Mouse (Mus musculus): ENCODE measurements around the gene Epc2. TPM values are rescaled to one million over a fixed set of nuclear protein-coding genes. Genes with fewer than 3 reads are reported as not detected.

Gene Epc2
- 3.7 TPM in 2 replicates for polyA plus RNA-seq (2015; fragmentation: Nextera tagmentation; extraction: Ambion mirVana)

DNA sequence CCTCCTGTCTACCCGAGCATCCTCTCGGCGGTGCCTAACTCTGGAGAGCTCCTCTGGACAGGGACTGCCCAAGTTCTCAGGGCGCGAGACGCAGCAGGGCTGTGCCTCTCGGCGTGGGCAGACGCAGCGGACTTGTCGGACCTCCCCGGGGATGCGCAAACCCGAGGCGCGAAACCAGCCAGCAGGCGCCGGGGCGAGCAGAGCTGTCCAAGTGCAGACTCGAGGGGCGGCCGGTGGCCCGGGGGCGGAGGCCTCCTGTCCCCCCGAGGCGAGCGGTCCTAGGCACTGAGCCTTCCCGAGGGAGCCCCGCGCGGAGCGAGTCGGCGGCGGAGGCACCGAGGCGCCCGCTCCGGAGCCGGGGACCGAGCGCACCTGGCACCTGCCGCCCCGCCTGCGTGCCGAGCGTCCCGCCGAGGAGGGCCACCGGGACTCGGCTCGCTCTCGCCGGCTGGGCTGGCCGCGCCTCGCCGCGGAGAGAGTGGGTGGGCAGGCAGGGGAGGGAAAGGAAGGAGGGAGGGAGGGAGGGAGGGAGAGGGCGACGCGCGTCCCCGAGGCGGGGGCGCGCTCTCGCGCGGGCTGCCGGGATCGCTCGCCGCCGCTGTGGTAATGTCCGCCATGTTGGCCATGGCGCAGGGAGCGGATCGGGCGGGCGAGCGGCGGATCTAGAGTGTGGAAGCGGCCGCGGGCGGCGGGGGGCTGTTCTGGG lies at the start of gene Epc2:
Gene Epc2 (plus strand): TSS at position 556 of the 706 bp plus-strand sequence.
- peak; percentile 83 for ATAC-seq
- no peaks in the 10 kb centered on the region for H3K4me1 ChIP-seq (replicated peaks; ENCODE audit: control insufficient read depth, insufficient read depth, low read length)
- under 1% methylated on average over 59 of the region's 88 CpGs for WGBS
- H3K27me3 ChIP-seq (replicated peaks; ENCODE audit: control insufficient read depth, insufficient read depth, low read length): no peaks in the 10 kb centered on the region
- peak within 1 kb of the TSS; percentile 97 for H3K9ac ChIP-seq (ENCODE audit: low read depth, low read length)
- peak within 1 kb of the TSS; percentile 97 for H3K4me2 ChIP-seq (replicated peaks; ENCODE audit: low read depth)
- H3K27ac ChIP-seq (ENCODE audit: low read depth, low read length): peak within 1 kb of the TSS; percentile 99
- H3K9me3 ChIP-seq (ENCODE audit: control insufficient read depth): no peaks in the 10 kb centered on the region
- peak within 1 kb of the TSS; percentile 92 for H3K4me3 ChIP-seq (ENCODE audit: low read depth, low read length)
- H3K36me3 ChIP-seq (ENCODE audit: control insufficient read depth, insufficient read depth): no peaks in the 10 kb centered on the region
- peak; percentile 10; the same call in 1 of the 2 replicates for TF ChIP-seq CTCF (IDR thresholded peaks at IDR 0.05; ENCODE audit: low read depth)

DNA sequence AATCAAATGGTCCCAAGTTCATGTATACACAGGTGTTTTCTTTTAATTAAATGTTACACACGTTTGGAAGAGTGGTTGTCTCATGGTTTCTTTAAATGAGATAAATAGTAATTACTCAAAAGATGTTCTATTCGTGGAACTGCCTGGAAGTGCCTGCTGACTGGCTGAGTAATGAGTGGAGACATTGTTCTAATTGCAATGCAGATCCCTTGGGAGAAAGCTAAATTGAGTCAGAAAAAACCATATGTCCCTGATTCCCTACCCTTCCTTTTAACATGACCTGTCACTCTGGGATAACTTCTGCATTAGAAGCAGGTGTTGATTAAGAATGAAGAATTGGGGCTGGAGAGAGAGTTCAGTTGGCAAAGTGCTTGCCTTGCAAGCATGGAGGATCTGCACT lies 45.3 kb upstream of the Epc2 start:
- Histone ChIP-seq H3K9me3 (ENCODE audit: control insufficient read depth) (no peaks in the 10 kb centered on the region), H3K4me2 (replicated peaks; ENCODE audit: low read depth) (no peak overlapping the region), H3K4me1 (replicated peaks; ENCODE audit: control insufficient read depth, insufficient read depth, low read length) (no peaks in the 10 kb centered on the region), H3K27me3 (replicated peaks; ENCODE audit: control insufficient read depth, insufficient read depth, low read length) (no peaks in the 10 kb centered on the region), H3K4me3 (ENCODE audit: low read depth, low read length) (no peak overlapping the region), H3K9ac (ENCODE audit: low read depth, low read length) (no peak overlapping the region), H3K36me3 (ENCODE audit: control insufficient read depth, insufficient read depth) (no peaks in the 10 kb centered on the region), H3K27ac (ENCODE audit: low read depth, low read length) (no peak overlapping the region)
- no peak for TF ChIP-seq CTCF (IDR thresholded peaks at IDR 0.05; ENCODE audit: low read depth)
- 44% methylated on average over 2 of the region's 2 CpGs for WGBS
- ATAC-seq: no peak

DNA sequence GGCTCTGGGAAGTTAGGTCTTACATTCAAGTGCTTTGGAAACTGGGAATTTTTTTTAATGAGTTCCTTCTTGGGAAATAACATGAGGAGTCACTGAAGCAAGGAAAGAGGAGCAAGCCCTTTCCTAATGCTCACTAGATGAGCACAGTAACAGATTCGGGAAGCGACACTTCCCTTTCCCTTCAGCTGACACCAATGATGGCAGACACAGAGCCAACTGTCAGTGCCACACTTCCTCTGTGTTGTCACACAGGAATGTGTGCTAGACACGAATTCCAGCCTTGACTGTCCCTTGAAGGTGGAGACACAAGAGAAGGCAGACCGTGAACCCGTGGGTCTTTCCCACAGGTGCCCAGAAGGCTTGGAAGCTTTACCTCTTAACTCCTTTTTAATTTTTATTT lies 39.6 kb upstream of the Epc2 start:
- no peak overlapping the region for H3K4me2 ChIP-seq (replicated peaks; ENCODE audit: low read depth)
- no peaks in the 10 kb centered on the region for H3K36me3 ChIP-seq (ENCODE audit: control insufficient read depth, insufficient read depth)
- H3K9ac ChIP-seq (ENCODE audit: low read depth, low read length): no peak overlapping the region
- no peak for TF ChIP-seq CTCF (IDR thresholded peaks at IDR 0.05; ENCODE audit: low read depth)
- no peak overlapping the region for H3K27ac ChIP-seq (ENCODE audit: low read depth, low read length)
- no peak overlapping the region for H3K4me3 ChIP-seq (ENCODE audit: low read depth, low read length)
- WGBS: 83% methylated on average over 5 of the region's 5 CpGs
- H3K4me1 ChIP-seq (replicated peaks; ENCODE audit: control insufficient read depth, insufficient read depth, low read length): no peaks in the 10 kb centered on the region
- ATAC-seq: no peak
- H3K27me3 ChIP-seq (replicated peaks; ENCODE audit: control insufficient read depth, insufficient read depth, low read length): no peaks in the 10 kb centered on the region
- H3K9me3 ChIP-seq (ENCODE audit: control insufficient read depth): no peaks in the 10 kb centered on the region

DNA sequence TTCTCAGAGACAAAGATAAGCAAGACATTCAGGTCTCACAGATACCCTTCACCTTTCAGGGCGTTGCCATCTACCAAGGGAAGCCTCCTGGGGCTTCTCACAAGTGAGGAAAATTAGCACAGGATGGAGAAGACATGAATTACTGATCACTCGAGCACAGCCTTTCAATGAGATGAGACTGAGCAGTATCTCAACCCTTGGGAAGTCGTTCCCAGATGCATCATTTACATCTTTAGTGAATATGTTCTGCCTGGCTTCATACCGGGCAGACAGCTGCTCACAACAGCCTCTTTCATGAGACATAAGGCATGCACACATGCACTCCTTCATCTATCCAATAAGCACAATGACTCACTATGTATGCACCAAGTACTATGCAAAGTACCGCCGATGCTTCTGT lies 38.7 kb upstream of the Epc2 start:
- Histone ChIP-seq H3K4me1 (replicated peaks; ENCODE audit: control insufficient read depth, insufficient read depth, low read length) (no peaks in the 10 kb centered on the region), H3K27me3 (replicated peaks; ENCODE audit: control insufficient read depth, insufficient read depth, low read length) (no peaks in the 10 kb centered on the region), H3K9me3 (ENCODE audit: control insufficient read depth) (no peaks in the 10 kb centered on the region), H3K9ac (ENCODE audit: low read depth, low read length) (no peak overlapping the region), H3K4me3 (ENCODE audit: low read depth, low read length) (no peak overlapping the region), H3K36me3 (ENCODE audit: control insufficient read depth, insufficient read depth) (no peaks in the 10 kb centered on the region), H3K4me2 (replicated peaks; ENCODE audit: low read depth) (no peak overlapping the region), H3K27ac (ENCODE audit: low read depth, low read length) (no peak overlapping the region)
- no peak for TF ChIP-seq CTCF (IDR thresholded peaks at IDR 0.05; ENCODE audit: low read depth)
- 70% methylated on average over 6 of the region's 6 CpGs for WGBS
- ATAC-seq: no peak

DNA sequence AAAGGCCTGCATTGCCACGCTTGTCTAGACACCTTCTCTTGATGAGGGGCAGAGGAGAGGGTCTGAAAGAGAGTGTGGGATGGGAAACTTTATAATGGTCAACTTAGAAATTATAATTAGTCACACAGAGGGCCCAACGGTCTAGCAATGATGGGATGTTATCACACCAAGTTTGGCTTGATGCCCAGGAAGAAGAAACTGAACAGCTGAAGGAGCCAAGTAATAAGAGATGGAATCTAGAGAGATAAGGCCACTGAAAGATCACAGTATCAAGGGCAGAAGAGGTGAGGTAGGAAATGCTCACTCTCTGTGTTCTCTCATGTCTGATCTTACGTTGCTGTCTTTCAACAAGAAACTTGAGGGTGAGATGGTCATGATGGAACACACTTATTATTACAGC lies 35.4 kb upstream of the Epc2 start:
- Histone ChIP-seq H3K27me3 (replicated peaks; ENCODE audit: control insufficient read depth, insufficient read depth, low read length) (no peaks in the 10 kb centered on the region), H3K4me1 (replicated peaks; ENCODE audit: control insufficient read depth, insufficient read depth, low read length) (no peaks in the 10 kb centered on the region), H3K9ac (ENCODE audit: low read depth, low read length) (no peak overlapping the region), H3K27ac (ENCODE audit: low read depth, low read length) (no peak overlapping the region), H3K9me3 (ENCODE audit: control insufficient read depth) (no peaks in the 10 kb centered on the region), H3K4me2 (replicated peaks; ENCODE audit: low read depth) (no peak overlapping the region), H3K36me3 (ENCODE audit: control insufficient read depth, insufficient read depth) (no peaks in the 10 kb centered on the region), H3K4me3 (ENCODE audit: low read depth, low read length) (no peak overlapping the region)
- no peak for ATAC-seq
- whole genome bisulfite sequencing: 46% methylated on average over 3 of the region's 3 CpGs
- TF ChIP-seq CTCF (IDR thresholded peaks at IDR 0.05; ENCODE audit: low read depth): no peak

DNA sequence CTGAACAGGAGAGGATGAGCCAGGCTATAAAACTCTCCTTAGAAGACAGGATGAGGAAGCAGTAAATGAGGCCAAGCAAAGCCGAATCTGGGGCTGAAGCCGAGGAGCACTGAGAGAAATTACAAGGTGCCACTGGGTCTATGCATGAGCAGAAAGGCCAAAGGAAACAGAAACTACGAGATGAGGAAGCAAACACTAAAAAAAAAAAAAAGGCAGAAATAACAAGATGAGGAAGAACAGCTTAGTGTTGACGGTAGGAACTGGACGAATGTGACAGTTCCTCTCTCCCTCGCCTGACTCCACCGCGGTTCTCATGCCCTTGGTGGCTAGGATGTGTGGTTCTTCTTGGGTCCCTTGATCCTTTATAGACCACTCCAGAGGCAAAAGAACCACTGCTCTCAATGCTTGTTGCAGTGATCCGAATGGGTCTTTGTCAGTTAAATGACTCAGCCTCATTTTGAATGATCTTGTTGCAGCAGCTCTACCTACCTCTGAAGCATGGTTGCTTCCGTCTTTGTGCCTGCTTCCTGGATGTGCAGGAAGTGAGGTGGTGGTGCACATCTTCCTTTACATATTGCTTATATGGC lies 34.2 kb upstream of the Epc2 start:
- Histone ChIP-seq H3K9me3 (ENCODE audit: control insufficient read depth) (no peaks in the 10 kb centered on the region), H3K27me3 (replicated peaks; ENCODE audit: control insufficient read depth, insufficient read depth, low read length) (no peaks in the 10 kb centered on the region), H3K4me1 (replicated peaks; ENCODE audit: control insufficient read depth, insufficient read depth, low read length) (no peaks in the 10 kb centered on the region), H3K4me3 (ENCODE audit: low read depth, low read length) (no peak overlapping the region), H3K9ac (ENCODE audit: low read depth, low read length) (no peak overlapping the region), H3K4me2 (replicated peaks; ENCODE audit: low read depth) (no peak overlapping the region), H3K27ac (ENCODE audit: low read depth, low read length) (no peak overlapping the region), H3K36me3 (ENCODE audit: control insufficient read depth, insufficient read depth) (no peaks in the 10 kb centered on the region)
- TF ChIP-seq CTCF (IDR thresholded peaks at IDR 0.05; ENCODE audit: low read depth): no peak
- 59% methylated on average over 10 of the region's 10 CpGs for WGBS
- no peak for ATAC-seq
